Mouse (Mus musculus) kidney, adult 2 months (tissue): ENCODE data around the gene Cdk5rap3. TPM values are rescaled to one million over a fixed set of nuclear protein-coding genes. Genes with fewer than 3 reads are reported as not detected.

Experiments
- DNase-seq: peaks from one replicate; pipeline ENCODE4 v3.0.0; 2021
- H3K27ac ChIP-seq: fragments of 200-500 bp; 2 replicates; pipeline ENCODE4 v1.5.1; 2012; ENCODE audit warnings: low read depth, low read length, control low read depth, inconsistent platforms; ENCODE audit not compliant: insufficient read depth
- H3K27me3 ChIP-seq: fragments of 200-500 bp; replicated peaks from 2 replicates; pipeline ENCODE4 v1.6.1; 2012; ENCODE audit warnings: mild to moderate bottlenecking, moderate library complexity, low read length, inconsistent platforms; ENCODE audit not compliant: control insufficient read depth, insufficient read depth
- H3K36me3 ChIP-seq: fragments of 200-500 bp; 2 replicates; pipeline ENCODE4 v1.6.1; 2012; ENCODE audit warnings: mild to moderate bottlenecking, moderate library complexity, low read length, inconsistent platforms; ENCODE audit not compliant: control insufficient read depth, insufficient read depth
- H3K4me1 ChIP-seq: fragments of 200-500 bp; 2 replicates; pipeline ENCODE4 v1.6.1; 2011; ENCODE audit warnings: low read length; ENCODE audit not compliant: control insufficient read depth, insufficient read depth
- H3K4me3 ChIP-seq: fragments of 200-500 bp; 2 replicates; pipeline ENCODE4 v1.5.1; 2011; ENCODE audit warnings: mild to moderate bottlenecking, low read depth, low read length, control low read depth; ENCODE audit not compliant: insufficient read depth
- CTCF ChIP-seq: fragments of 200-500 bp; conservative IDR thresholded peaks from 2 replicates; pipeline ENCODE4 v1.5.1; 2011; ENCODE audit warnings: low read depth, mild to moderate bottlenecking, control low read depth, low read length, moderate library complexity, mixed read lengths; ENCODE audit not compliant: insufficient read depth, insufficient read length
- POLR2A ChIP-seq: fragments of 200-500 bp; IDR thresholded peaks from one replicate; pipeline ENCODE4 v1.6.1; 2011; ENCODE audit warnings: low read depth, low read length, control low read depth
- WGBS: fragments of 180-500 bp; shearing (Covaris S2); methylation state at CpG from one replicate; pipeline ENCODE4 v1.1.7; 2018; 5-methylcytosine and 5-hydroxymethylcytosine counted together
- polyA plus RNA-seq: library from polyadenylated mRNA; depleted of rRNA; stranded (reverse); fragments of >200 nt; gene quantifications from 2 replicates; pipeline ENCODE4 v1.2.3, GENCODE M21; 2012; rRNA removed

Gene Cdk5rap3
- polyA plus RNA-seq, 1 experiment = 35.6 TPM

DNA sequence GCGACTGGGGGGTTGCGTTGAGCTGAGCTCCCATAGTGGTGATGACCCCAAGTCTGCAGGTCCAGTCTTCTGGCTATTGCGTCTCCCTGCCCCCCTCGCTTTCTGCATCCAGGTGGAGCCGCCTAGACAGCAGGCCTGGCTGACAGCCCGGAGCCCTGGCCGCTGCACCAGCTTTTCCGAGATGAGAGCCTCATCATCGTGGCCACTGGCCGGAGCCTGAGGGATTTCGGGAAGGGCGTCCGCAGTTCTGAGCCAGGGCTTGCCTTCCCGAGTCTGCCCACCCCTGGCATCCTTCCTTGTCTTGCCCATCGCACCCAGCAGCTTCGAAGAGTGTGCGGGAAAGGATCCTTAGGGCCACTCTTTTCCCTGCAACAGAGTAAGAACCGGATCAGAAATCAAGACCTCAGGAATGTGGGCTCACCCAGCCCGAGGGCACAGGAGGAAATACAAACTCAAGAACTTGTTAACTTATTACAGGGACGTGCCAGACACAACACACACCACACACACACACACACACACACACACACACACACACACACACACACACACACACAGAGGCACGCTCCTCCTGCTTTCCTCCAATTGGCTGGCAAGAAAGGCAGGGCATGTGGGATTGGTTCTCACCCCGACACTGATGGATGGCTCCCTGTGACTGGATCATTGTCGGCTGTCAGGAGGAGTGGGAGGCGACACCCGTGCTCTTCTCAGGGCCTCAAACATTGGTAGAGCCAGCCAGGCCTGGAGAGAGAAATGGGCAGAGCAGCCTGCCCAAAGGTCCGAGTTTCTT lies 52.9 kb downstream of the Cdk5rap3 start:
- Histone ChIP-seq H3K27ac (peak overlapping the region; percentile 86), H3K36me3 (no peaks in the 10 kb centered on the region), H3K27me3 (no peaks in the 10 kb centered on the region), H3K4me1 (peaks cover 12% of the 10 kb centered on the region; the same call in 1 of the 2 replicates), H3K4me3 (peak overlapping the region; percentile 13; the same call in 1 of the 2 replicates)
- no peak for TF ChIP-seq CTCF
- TF ChIP-seq POLR2A = no peak
- WGBS = 15% methylated on average over 26 of the region's 26 CpGs
- DNase-seq = peak; percentile 85

DNA sequence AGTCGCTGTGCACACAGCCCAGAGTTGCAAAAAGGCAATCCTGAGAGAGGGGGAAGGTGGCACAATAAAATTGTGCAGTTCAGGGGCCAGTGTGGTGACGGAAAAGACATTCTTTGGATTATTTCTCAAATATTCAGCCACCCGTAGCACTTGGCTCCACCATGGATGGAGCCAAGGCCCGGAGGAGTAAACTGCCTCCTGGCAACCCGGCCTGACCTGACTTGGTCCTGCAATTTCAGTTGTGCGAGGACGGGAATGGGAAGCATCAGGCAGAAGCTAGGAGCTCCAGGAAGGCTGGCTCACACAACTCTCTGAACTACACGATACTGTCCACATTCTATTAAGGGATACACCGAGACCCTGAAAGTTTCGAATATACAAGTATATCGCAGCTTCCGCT lies 53.8 kb downstream of the Cdk5rap3 start:
- Histone ChIP-seq H3K36me3 (no peaks in the 10 kb centered on the region), H3K4me1 (peaks cover 12% of the 10 kb centered on the region; the same call in 1 of the 2 replicates), H3K27ac (peak overlapping the region; percentile 22), H3K27me3 (no peaks in the 10 kb centered on the region), H3K4me3 (no peak overlapping the region)
- TF ChIP-seq POLR2A = no peak
- no peak for TF ChIP-seq CTCF
- DNase-seq = peak; percentile 25
- WGBS = 39% methylated on average over 12 of the region's 12 CpGs

DNA sequence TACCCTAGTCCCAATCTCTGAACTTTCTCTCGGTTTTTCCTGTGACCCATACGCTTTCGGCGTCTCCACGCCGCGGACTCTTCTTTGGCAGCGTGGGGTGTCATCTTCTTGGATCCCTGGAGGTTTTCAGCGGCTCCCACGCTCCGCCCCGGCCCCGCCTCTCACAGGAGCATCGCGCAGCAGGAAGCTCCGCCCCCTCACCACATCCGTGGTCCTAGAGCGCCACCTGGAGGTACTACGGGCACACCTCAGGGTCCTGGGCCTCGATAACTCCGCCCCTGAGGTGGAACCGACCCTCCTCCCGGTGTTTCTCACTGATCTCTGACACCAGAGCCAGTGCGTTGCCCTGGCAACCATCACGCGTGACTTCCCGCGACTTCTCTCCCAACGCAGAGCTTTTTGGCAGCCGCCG lies 54.4 kb downstream of the Cdk5rap3 start:
- Histone ChIP-seq H3K4me3 (peak overlapping the region; percentile 49), H3K36me3 (no peaks in the 10 kb centered on the region), H3K27me3 (no peaks in the 10 kb centered on the region), H3K4me1 (peaks cover 12% of the 10 kb centered on the region; the same call in 1 of the 2 replicates), H3K27ac (peak overlapping the region; percentile 89)
- DNase-seq = peak; percentile 98
- WGBS = under 1% methylated on average over 31 of the region's 31 CpGs
- no peak for TF ChIP-seq POLR2A
- TF ChIP-seq CTCF = peak; percentile 98

DNA sequence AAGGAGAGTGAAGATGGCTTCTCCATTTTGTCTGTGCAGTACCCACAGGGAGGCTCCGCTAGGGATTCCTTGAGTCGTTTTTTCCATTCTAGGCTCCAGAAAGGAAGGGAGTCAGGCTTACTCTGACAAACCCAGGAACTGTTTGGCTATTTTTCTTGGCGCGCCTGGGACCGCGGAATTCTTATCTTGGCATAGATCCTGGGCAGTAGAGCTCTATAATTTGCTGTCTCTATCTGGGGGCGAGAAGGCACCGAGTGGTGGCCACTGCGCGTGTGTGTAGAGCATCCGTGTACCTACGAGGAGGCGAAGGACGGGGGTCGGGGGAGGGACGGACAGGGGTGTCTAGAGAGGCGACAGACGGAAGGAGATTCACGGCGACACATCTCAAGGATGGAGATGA lies 54.9 kb downstream of the Cdk5rap3 start:
- peak; percentile 77 for DNase-seq
- Histone ChIP-seq H3K4me3 (peak overlapping the region; percentile 49), H3K4me1 (peaks cover 12% of the 10 kb centered on the region; the same call in 1 of the 2 replicates), H3K27ac (peak overlapping the region; percentile 89), H3K36me3 (no peaks in the 10 kb centered on the region), H3K27me3 (no peaks in the 10 kb centered on the region)
- WGBS = 2% methylated on average over 20 of the region's 20 CpGs
- TF ChIP-seq CTCF (no peak), POLR2A (no peak)

DNA sequence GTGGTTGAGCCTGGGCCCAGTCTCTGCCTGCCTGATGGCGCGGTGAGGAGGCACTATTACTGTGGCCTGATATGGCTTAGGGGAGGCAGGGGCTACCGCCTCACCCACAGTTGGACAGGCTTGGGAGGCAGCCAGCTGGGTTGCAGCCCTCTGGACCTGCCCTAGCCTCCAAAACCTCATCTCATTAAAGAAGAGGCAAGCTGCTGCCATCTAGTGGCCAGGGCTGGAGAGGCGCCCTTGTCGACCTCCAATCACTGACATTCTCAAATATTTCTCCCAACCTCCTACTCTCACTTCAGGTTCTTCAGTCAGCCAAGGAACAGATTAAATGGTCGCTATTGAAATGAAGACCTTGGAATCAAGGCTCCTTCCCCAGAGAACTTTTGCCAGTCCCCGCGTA lies 55.7 kb downstream of the Cdk5rap3 start:
- 13% methylated on average over 8 of the region's 8 CpGs for WGBS
- DNase-seq = peak; percentile 85
- H3K27ac ChIP-seq = peak overlapping the region; percentile 89

DNA sequence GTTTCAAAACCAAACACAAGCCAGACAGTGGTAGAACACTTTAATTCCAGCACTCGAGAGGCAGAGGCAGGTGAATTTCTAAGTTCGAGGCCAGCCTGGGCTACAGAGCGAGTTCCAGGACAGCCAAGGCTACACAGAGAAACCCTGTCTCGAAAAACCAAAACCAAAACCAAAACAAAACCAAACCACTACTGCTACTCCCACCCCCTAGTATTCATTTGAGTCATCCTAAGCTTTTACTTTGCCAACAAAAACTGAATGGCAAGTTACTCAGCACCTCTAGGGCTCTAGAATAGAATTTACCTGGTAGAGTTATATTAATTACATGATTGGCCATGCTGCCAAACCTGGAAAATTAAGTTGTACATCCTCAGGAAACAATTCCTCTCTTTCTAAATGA lies 56.7 kb downstream of the Cdk5rap3 start:
- H3K36me3 ChIP-seq = no peaks in the 10 kb centered on the region
- TF ChIP-seq POLR2A = no peak
- H3K4me1 ChIP-seq = peaks cover 12% of the 10 kb centered on the region; the same call in 1 of the 2 replicates
- H3K4me3 ChIP-seq = no peak overlapping the region
- WGBS = 91% methylated on average over 4 of the region's 4 CpGs
- DNase-seq = no peak
- H3K27ac ChIP-seq = no peak overlapping the region
- no peaks in the 10 kb centered on the region for H3K27me3 ChIP-seq

More for the DNA sequence above, 55.7 kb downstream of the Cdk5rap3 start:
- Histone ChIP-seq H3K4me3 (no peak overlapping the region), H3K36me3 (no peaks in the 10 kb centered on the region), H3K4me1 (peaks cover 12% of the 10 kb centered on the region; the same call in 1 of the 2 replicates), H3K27me3 (no peaks in the 10 kb centered on the region)
- peak; percentile 93 for TF ChIP-seq CTCF
- no peak for TF ChIP-seq POLR2A

DNA sequence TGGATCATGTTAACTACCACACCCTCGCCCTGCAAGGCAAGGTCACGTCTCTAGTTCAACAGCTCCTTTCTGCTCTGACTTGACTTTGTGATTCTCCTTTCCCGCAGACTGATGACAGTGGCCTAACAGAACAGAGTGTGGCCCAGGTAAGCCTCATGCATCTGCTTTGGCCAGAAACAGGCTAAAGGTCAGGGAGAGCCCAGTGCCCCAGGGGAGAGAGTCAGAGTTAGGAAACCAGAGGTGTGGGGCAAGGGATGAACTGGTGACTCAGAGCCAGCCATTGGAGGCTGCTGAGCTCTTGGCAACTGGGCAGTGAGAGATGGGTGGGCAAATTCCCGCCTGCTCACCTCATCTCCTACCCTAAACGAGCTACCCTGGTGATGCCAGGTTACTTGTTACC lies 58.9 kb downstream of the Cdk5rap3 start:
- H3K27me3 ChIP-seq = no peaks in the 10 kb centered on the region
- peaks cover 2% of the 10 kb centered on the region; the same call in 1 of the 2 replicates for H3K4me1 ChIP-seq
- H3K4me3 ChIP-seq = no peak overlapping the region
- no peaks in the 10 kb centered on the region for H3K36me3 ChIP-seq
- no peak for TF ChIP-seq POLR2A
- no peak for TF ChIP-seq CTCF
- no peak for DNase-seq
- 77% methylated on average over 5 of the region's 5 CpGs for WGBS
- no peak overlapping the region for H3K27ac ChIP-seq

Other genes starting within 250 kb of the Cdk5rap3 start
- 13.2 and 13.7 TPM in 2 replicates for gene Snx11, start 138.9 kb downstream of the Cdk5rap3 start, polyA plus RNA-seq
- 17.9 and 18.7 TPM in 2 replicates for gene Cbx1, start 127.4 kb downstream of the Cdk5rap3 start, polyA plus RNA-seq
- 230 and 252 TPM in 2 replicates for gene Nfe2l1, start 86.5 kb downstream of the Cdk5rap3 start, polyA plus RNA-seq
- 56.2 and 61.6 TPM in 2 replicates for gene Copz2, start 66.6 kb downstream of the Cdk5rap3 start, polyA plus RNA-seq
- 114 and 119 TPM in 2 replicates for gene Prr15l, start 11.6 kb upstream of the Cdk5rap3 start, polyA plus RNA-seq
- 73.0 and 77.1 TPM in 2 replicates for gene Pnpo, start 27.5 kb upstream of the Cdk5rap3 start, polyA plus RNA-seq
- gene Sp2, start 66.5 kb upstream of the Cdk5rap3 start, polyA plus RNA-seq = 11.9 and 13.3 TPM in 2 replicates
- 0.91 and 0.95 TPM in 2 replicates for gene Sp6, start 96.9 kb upstream of the Cdk5rap3 start, polyA plus RNA-seq
- gene Scrn2, start 113.4 kb upstream of the Cdk5rap3 start, polyA plus RNA-seq = 104 and 112 TPM in 2 replicates
- gene Lrrc46, start 124.9 kb upstream of the Cdk5rap3 start, polyA plus RNA-seq = 1.9 and 2.5 TPM in 2 replicates
- 137 and 138 TPM in 2 replicates for gene Mrpl10, start 125.1 kb upstream of the Cdk5rap3 start, polyA plus RNA-seq
- gene Osbpl7, start 134.1 kb upstream of the Cdk5rap3 start, polyA plus RNA-seq = 9.0 and 9.1 TPM in 2 replicates
- gene Tbx21, start 198.8 kb upstream of the Cdk5rap3 start, polyA plus RNA-seq = 0.20 and 0.56 TPM in 2 replicates
- gene Tbkbp1, start 235.0 kb upstream of the Cdk5rap3 start, polyA plus RNA-seq = 10.4 and 12.1 TPM in 2 replicates